Mouse (Mus musculus) v-Abl transformed pro-B cells (cell line): ENCODE data around the gene Myod1.

Experiments used
- in situ Hi-C, 2 experiments: fragments of 400-800 bp; cut with MboI; formaldehyde crosslinking; loops; one replicate each; pipeline ENCODE4 v1.15.1; 2025; ENCODE audit not compliant: unreplicated experiment in 2 of 2

The Myod1 gene

GRCm38 (mm10) chr7:46376172-46377007, at the start of gene Myod1:
Myod1 (plus strand) TSS chr7:46376474.
- in situ Hi-C loops, result loop anchor here in 1 of 2 experiments (5.0 kb wide), 1 partner anchor 94 kb away; no protein-coding TSS in a partner anchor

GRCm38 (mm10) chr7:46327896-46328295, 48.4 kb upstream of the Myod1 start:
- in situ Hi-C loops, result no loop called here

- in situ Hi-C loops, result no loop called here
Observed at GRCm38 (mm10) chr7:46337397-46337796, 38.9 kb upstream of the Myod1 start.

- in situ Hi-C loops, result no loop called here
Observed at GRCm38 (mm10) chr7:46339818-46340217, 36.5 kb upstream of the Myod1 start.

GRCm38 (mm10) chr7:46340295-46340694, 36.0 kb upstream of the Myod1 start:
- in situ Hi-C loops, result no loop called here

- in situ Hi-C loops, result no loop called here
Observed at GRCm38 (mm10) chr7:46341471-46341870, 34.8 kb upstream of the Myod1 start.

- in situ Hi-C loops, result no loop called here
Observed at GRCm38 (mm10) chr7:46347692-46348091, 28.6 kb upstream of the Myod1 start.

- in situ Hi-C loops, result no loop called here
Observed at GRCm38 (mm10) chr7:46348813-46349212, 27.5 kb upstream of the Myod1 start.

- in situ Hi-C loops, result no loop called here
Observed at GRCm38 (mm10) chr7:46350119-46350702, 26.1 kb upstream of the Myod1 start.

- in situ Hi-C loops, result no loop called here
Observed at GRCm38 (mm10) chr7:46352748-46353147, 23.5 kb upstream of the Myod1 start.

- in situ Hi-C loops, result no loop called here
Observed at GRCm38 (mm10) chr7:46353216-46353615, 23.1 kb upstream of the Myod1 start.

- in situ Hi-C loops, result no loop called here
Observed at GRCm38 (mm10) chr7:46353875-46354274, 22.4 kb upstream of the Myod1 start.

GRCm38 (mm10) chr7:46361776-46362175, 14.5 kb upstream of the Myod1 start:
- in situ Hi-C loops, result no loop called here

GRCm38 (mm10) chr7:46364154-46364553, 12.1 kb upstream of the Myod1 start:
- in situ Hi-C loops, result no loop called here

- in situ Hi-C loops, result no loop called here
Observed at GRCm38 (mm10) chr7:46365810-46366209, 10.5 kb upstream of the Myod1 start.

- in situ Hi-C loops, result loop anchor here in 1 of 2 experiments (5.0 kb wide), 1 partner anchor 84 kb away; no protein-coding TSS in a partner anchor
Observed at GRCm38 (mm10) chr7:46371104-46371503, 5.2 kb upstream of the Myod1 start.

- in situ Hi-C loops, result loop anchor here in 1 of 2 experiments (5.0 kb wide), 1 partner anchor 95 kb away; no protein-coding TSS in a partner anchor
Observed at GRCm38 (mm10) chr7:46377008-46377346, 703 bp downstream of the Myod1 start.

GRCm38 (mm10) chr7:46378123-46378522, 1.8 kb downstream of the Myod1 start:
- in situ Hi-C loops, result loop anchor here in 1 of 2 experiments (5.0 kb wide), 1 partner anchor 96 kb away; no protein-coding TSS in a partner anchor

GRCm38 (mm10) chr7:46378983-46379382, 2.7 kb downstream of the Myod1 start:
- in situ Hi-C loops, result loop anchor here in 1 of 2 experiments (5.0 kb wide), 1 partner anchor 97 kb away; no protein-coding TSS in a partner anchor

- in situ Hi-C loops, result loop anchor here in 1 of 2 experiments (5.0 kb wide), 1 partner anchor 42 kb away; no protein-coding TSS in a partner anchor
Observed at GRCm38 (mm10) chr7:46380625-46381024, 4.4 kb downstream of the Myod1 start.

GRCm38 (mm10) chr7:46387430-46387829, 11.2 kb downstream of the Myod1 start:
- in situ Hi-C loops, result no loop called here
